Comparison of ENCODE assay signal across 10 mouse cellular contexts in genomic region chr8:125556706-125557105, GRCm38 (mm10). TPM values are rescaled to one million over a fixed set of nuclear protein-coding genes. Genes with fewer than 3 reads are reported as not detected.
DNase-seq lines count a peak whose midpoint lies in the region; ATAC-seq and TF ChIP-seq lines count a peak whose summit lies in the region.
"Had no signal": no experiment of that assay in that cellular context is flagged by ENCODE, and none has a peak within 500 bp of the region (broad histone marks: within the 10 kb centered on the region; RNA-seq: fewer than 3 reads in every experiment).

No protein-coding gene starts in this region.

- H3K4me3 ChIP-seq in hindbrain, postnatal 0 days (ENCODE audit: low read length), result no peak overlapping the region
- no peak overlapping the region for H3K4me3 ChIP-seq in hindbrain, embryonic 11.5 days (ENCODE audit: low read depth, low read length)
- no peak overlapping the region for H3K4me3 ChIP-seq in hindbrain, embryonic 13.5 days
- H3K4me3 ChIP-seq: limb, embryonic 13.5 days had no signal

- no peak overlapping the region for H3K9ac ChIP-seq in hindbrain, postnatal 0 days (replicated peaks; ENCODE audit: low read length)
- no peak overlapping the region for H3K9ac ChIP-seq in hindbrain, embryonic 11.5 days (ENCODE audit: low read depth, low read length)
- no peak overlapping the region for H3K9ac ChIP-seq in hindbrain, embryonic 13.5 days
- H3K9ac ChIP-seq: limb, embryonic 13.5 days had no signal

- 0 out of 2 replicates have a peak overlapping the region, but pooled peaks have one; percentile 11 for H3K27ac ChIP-seq in hindbrain, postnatal 0 days
- H3K27ac ChIP-seq in hindbrain, embryonic 11.5 days (ENCODE audit: low read depth, low read length), result no peak overlapping the region
- no peak overlapping the region for H3K27ac ChIP-seq in hindbrain, embryonic 13.5 days
- H3K27ac ChIP-seq: limb, embryonic 13.5 days had no signal

- peak; percentile 36 to 43 for DNase-seq in cerebellum, adult 18-20 months
- no peak for DNase-seq in hindbrain, postnatal 0 days (ENCODE audit: low spot score)
- DNase-seq in hindbrain, embryonic 11.5 days (ENCODE audit: low spot score), result no peak
- DNase-seq in cerebellum, adult 9-10 months, result peak; percentile 57
- DNase-seq in kidney, adult 9 months, result peak; percentile 49

- no peaks in the 10 kb centered on the region for H3K36me3 ChIP-seq in hindbrain, postnatal 0 days (ENCODE audit: insufficient read depth, low read length)
- H3K36me3 ChIP-seq in hindbrain, embryonic 11.5 days (ENCODE audit: control insufficient read depth, insufficient read depth, low read length), result no peaks in the 10 kb centered on the region
- no peaks in the 10 kb centered on the region for H3K36me3 ChIP-seq in hindbrain, embryonic 13.5 days
- H3K36me3 ChIP-seq: limb, embryonic 13.5 days had no signal

- 83% methylated on average over 5 of the region's 5 CpGs for WGBS in hindbrain, postnatal 0 days
- WGBS in hindbrain, embryonic 11.5 days, result 91% methylated on average over 5 of the region's 5 CpGs
- 90% methylated on average over 5 of the region's 5 CpGs for WGBS in hindbrain, embryonic 13.5 days

- H3K4me2 ChIP-seq in hindbrain, postnatal 0 days (ENCODE audit: low read depth, low read length), result no peak overlapping the region
- H3K4me2 ChIP-seq in hindbrain, embryonic 11.5 days (replicated peaks; ENCODE audit: low read depth, low read length), result no peak overlapping the region
- H3K4me2 ChIP-seq in hindbrain, embryonic 13.5 days, result no peak overlapping the region
- H3K4me2 ChIP-seq: limb, embryonic 13.5 days had no signal

- no peak for ATAC-seq in cerebellum, adult (ENCODE audit: insufficient number of reproducible peaks, low FRiP score, low TSS enrichment)
- no peak for ATAC-seq in hindbrain, postnatal 0 days
- ATAC-seq in hindbrain, embryonic 11.5 days (ENCODE audit: low FRiP score), result no peak
- no peak for ATAC-seq in hindbrain, embryonic 13.5 days (ENCODE audit: low FRiP score)
- no peak for ATAC-seq in erythroid progenitor cell, adult 5-6 weeks (replicated peaks; ENCODE audit: low FRiP score, poor library complexity, severe bottlenecking)

- no peaks in the 10 kb centered on the region for H3K9me3 ChIP-seq in hindbrain, postnatal 0 days (ENCODE audit: low read length)
- no peaks in the 10 kb centered on the region for H3K9me3 ChIP-seq in hindbrain, embryonic 11.5 days (ENCODE audit: control insufficient read depth, low read length)
- no peaks in the 10 kb centered on the region for H3K9me3 ChIP-seq in hindbrain, embryonic 13.5 days
- H3K9me3 ChIP-seq: limb, embryonic 13.5 days had no signal

- TF ChIP-seq CTCF in hindbrain, postnatal 0 days (IDR thresholded peaks at IDR 0.05; ENCODE audit: low read depth), result no peak

- peaks cover 37% of the 10 kb centered on the region for H3K4me1 ChIP-seq in hindbrain, postnatal 0 days (ENCODE audit: insufficient read depth, low read length)
- peaks cover 16% of the 10 kb centered on the region; the same call in 1 of the 2 replicates for H3K4me1 ChIP-seq in hindbrain, embryonic 11.5 days (replicated peaks; ENCODE audit: control insufficient read depth, insufficient read depth, low read length)
- H3K4me1 ChIP-seq in hindbrain, embryonic 13.5 days (replicated peaks), result peaks cover 63% of the 10 kb centered on the region

- no peaks in the 10 kb centered on the region for H3K27me3 ChIP-seq in hindbrain, postnatal 0 days (ENCODE audit: insufficient read depth, low read length)
- no peaks in the 10 kb centered on the region for H3K27me3 ChIP-seq in hindbrain, embryonic 11.5 days (ENCODE audit: control insufficient read depth, insufficient read depth, low read length)
- H3K27me3 ChIP-seq in hindbrain, embryonic 13.5 days, result no peaks in the 10 kb centered on the region

RNA-seq across cellular contexts. Expression of gene Sipa1l2, which starts 12.9 kb away (rescaled TPM):
- total RNA-seq in hindbrain, postnatal 0 days (2014; rRNA removed), result 62.2 and 62.8 TPM in 2 replicates
- 11.5 and 12.2 TPM in 2 replicates for polyA plus RNA-seq in hindbrain, postnatal 0 days (2015; fragmentation: Nextera tagmentation; extraction: Ambion mirVana)
- polyA plus RNA-seq in hindbrain, embryonic 11.5 days (2014; fragmentation: Nextera tagmentation; extraction: Ambion mirVana), result 12.2 and 12.9 TPM in 2 replicates
- 24.7 and 26.5 TPM in 2 replicates for polyA plus RNA-seq in hindbrain, embryonic 13.5 days (2015; fragmentation: Nextera tagmentation; extraction: Ambion mirVana)
- 0.42 and 2.5 TPM in 2 replicates for total RNA-seq in erythroid progenitor cell, adult 5-6 weeks (2015; ENCODE audit: low replicate concordance)
- 0.76 and 0.77 TPM in 2 replicates for total RNA-seq in erythroid progenitor cell, adult 5-6 weeks (2017; ENCODE audit: low replicate concordance)
- total RNA-seq: MEL had no signal

Comparison
In these comparisons a context has a peak if more than half of its experiments do, and no peak if none do; other contexts are left out.
1. DNase-seq: peak in cerebellum, adult 18-20 months (2 of 2), cerebellum, adult 9-10 months (single experiment) and kidney, adult 9 months (single experiment); none in hindbrain, postnatal 0 days (single experiment) and hindbrain, embryonic 11.5 days (single experiment).